Mouse (Mus musculus) mesoderm, embryonic 11.5 days (tissue): ENCODE results near the gene Rc3h2.

Experiments
- DNase-seq: peaks from one replicate; pipeline ENCODE4 v3.0.0-alpha.2; 2012; ENCODE audit warnings: low read depth, low spot score

The Rc3h2 gene

GRCm38 (mm10) chr2:37338497-37339187 lies 84.1 kb downstream of the Rc3h2 start:
- DNase-seq = peak; percentile 60

GRCm38 (mm10) chr2:37333321-37333720 lies 89.4 kb downstream of the Rc3h2 start:
- no peak for DNase-seq

GRCm38 (mm10) chr2:37326215-37326614 lies 96.5 kb downstream of the Rc3h2 start, which contains the start of gene Olfr368:
Olfr368 (plus strand) TSS chr2:37326515.
- DNase-seq = no peak
